Mouse (Mus musculus): ENCODE results near the gene Elf5. TPM values are rescaled to one million over a fixed set of nuclear protein-coding genes. Genes with fewer than 3 reads are reported as not detected.
A peak's percentile ranks its signal among the peaks of the same experiment; 100 is the strongest.

Elf5 gene
- total and polyA plus RNA-seq, 2 experiments: not detected

- Histone ChIP-seq H3K4me1 (ENCODE audit: control insufficient read depth, insufficient read depth, low read length) (peaks cover 6% of the 10 kb centered on the region), H3K9ac (ENCODE audit: low read depth, low read length) (no peak overlapping the region), H3K36me3 (ENCODE audit: control insufficient read depth, insufficient read depth, low read length) (peaks cover 30% of the 10 kb centered on the region), H3K4me3 (ENCODE audit: insufficient read depth, low read depth, low read length) (no peak overlapping the region), H3K27ac (replicated peaks; ENCODE audit: insufficient read depth, low read depth, low read length) (0 out of 2 replicates have a peak overlapping the region, but pooled peaks have one; percentile 19), H3K79me2 (ENCODE audit: control insufficient read depth, insufficient read depth, low read length) (no peaks in the 10 kb centered on the region), H3K27me3 (ENCODE audit: control insufficient read depth, insufficient read depth, low read length) (no peaks in the 10 kb centered on the region)
- no peak for TF ChIP-seq CTCF (IDR thresholded peaks at IDR 0.05; ENCODE audit: low read depth, low read length)
- no peak for TF ChIP-seq POLR2A (IDR thresholded peaks at IDR 0.05; ENCODE audit: extremely low read depth, insufficient read depth, low read length)
- 29% methylated on average over 8 of the region's 8 CpGs for WGBS
- peak; percentile 74 for DNase-seq (ENCODE audit: extremely low read depth, low read depth, low spot score)
Measured at GRCm38 (mm10) chr2:103450267-103450666, 38.8 kb downstream of the Elf5 start.

GRCm38 (mm10) chr2:103452550-103452949 is 41.1 kb downstream of the Elf5 start:
- peaks cover 50% of the 10 kb centered on the region for H3K36me3 ChIP-seq (ENCODE audit: control insufficient read depth, insufficient read depth, low read length)
- 44% methylated on average over 5 of the region's 5 CpGs for WGBS
- no peak overlapping the region for H3K9ac ChIP-seq (ENCODE audit: low read depth, low read length)
- DNase-seq (ENCODE audit: extremely low read depth, low read depth, low spot score): peak; percentile 44
- peaks cover 15% of the 10 kb centered on the region for H3K4me1 ChIP-seq (ENCODE audit: control insufficient read depth, insufficient read depth, low read length)
- H3K27me3 ChIP-seq (ENCODE audit: control insufficient read depth, insufficient read depth, low read length): no peaks in the 10 kb centered on the region
- H3K79me2 ChIP-seq (ENCODE audit: control insufficient read depth, insufficient read depth, low read length): no peaks in the 10 kb centered on the region
- no peak overlapping the region for H3K4me3 ChIP-seq (ENCODE audit: insufficient read depth, low read depth, low read length)
- H3K27ac ChIP-seq (replicated peaks; ENCODE audit: insufficient read depth, low read depth, low read length): no peak overlapping the region
- TF ChIP-seq POLR2A (IDR thresholded peaks at IDR 0.05; ENCODE audit: extremely low read depth, insufficient read depth, low read length) (no peak), CTCF (IDR thresholded peaks at IDR 0.05; ENCODE audit: low read depth, low read length) (no peak)

GRCm38 (mm10) chr2:103455748-103456147 is 44.3 kb downstream of the Elf5 start:
- peaks cover 19% of the 10 kb centered on the region for H3K4me1 ChIP-seq (ENCODE audit: control insufficient read depth, insufficient read depth, low read length)
- WGBS: 36% methylated on average over 7 of the region's 7 CpGs
- no peaks in the 10 kb centered on the region for H3K79me2 ChIP-seq (ENCODE audit: control insufficient read depth, insufficient read depth, low read length)
- peak; percentile 74 for DNase-seq (ENCODE audit: extremely low read depth, low read depth, low spot score)
- H3K27me3 ChIP-seq (ENCODE audit: control insufficient read depth, insufficient read depth, low read length): no peaks in the 10 kb centered on the region
- TF ChIP-seq CTCF (IDR thresholded peaks at IDR 0.05; ENCODE audit: low read depth, low read length) (no peak), POLR2A (IDR thresholded peaks at IDR 0.05; ENCODE audit: extremely low read depth, insufficient read depth, low read length) (no peak)
- H3K9ac ChIP-seq (ENCODE audit: low read depth, low read length): no peak overlapping the region; the same call in 1 of the 2 replicates
- no peak overlapping the region for H3K4me3 ChIP-seq (ENCODE audit: insufficient read depth, low read depth, low read length)
- peak overlapping the region; percentile 74 for H3K27ac ChIP-seq (replicated peaks; ENCODE audit: insufficient read depth, low read depth, low read length)
- H3K36me3 ChIP-seq (ENCODE audit: control insufficient read depth, insufficient read depth, low read length): peaks cover 80% of the 10 kb centered on the region

- H3K9ac ChIP-seq (ENCODE audit: low read depth, low read length): peak overlapping the region; percentile 29; the same call in 1 of the 2 replicates
- peak; percentile 49 for DNase-seq (ENCODE audit: extremely low read depth, low read depth, low spot score)
- H3K27ac ChIP-seq (replicated peaks; ENCODE audit: insufficient read depth, low read depth, low read length): peak overlapping the region; percentile 74
- H3K27me3 ChIP-seq (ENCODE audit: control insufficient read depth, insufficient read depth, low read length): no peaks in the 10 kb centered on the region
- no peaks in the 10 kb centered on the region for H3K79me2 ChIP-seq (ENCODE audit: control insufficient read depth, insufficient read depth, low read length)
- TF ChIP-seq POLR2A (IDR thresholded peaks at IDR 0.05; ENCODE audit: extremely low read depth, insufficient read depth, low read length): no peak
- peak; percentile 90 for TF ChIP-seq CTCF (IDR thresholded peaks at IDR 0.05; ENCODE audit: low read depth, low read length)
- H3K4me1 ChIP-seq (ENCODE audit: control insufficient read depth, insufficient read depth, low read length): peaks cover 20% of the 10 kb centered on the region
- no peak overlapping the region for H3K4me3 ChIP-seq (ENCODE audit: insufficient read depth, low read depth, low read length)
- 20% methylated on average over 10 of the region's 10 CpGs for WGBS
- peaks cover 86% of the 10 kb centered on the region for H3K36me3 ChIP-seq (ENCODE audit: control insufficient read depth, insufficient read depth, low read length)
Measured at GRCm38 (mm10) chr2:103456646-103457045, 45.2 kb downstream of the Elf5 start.

GRCm38 (mm10) chr2:103457048-103457447 is 45.6 kb downstream of the Elf5 start:
- 42% methylated on average over 5 of the region's 5 CpGs for WGBS
- no peaks in the 10 kb centered on the region for H3K79me2 ChIP-seq (ENCODE audit: control insufficient read depth, insufficient read depth, low read length)
- peak overlapping the region; percentile 12; the same call in 1 of the 2 replicates for H3K27ac ChIP-seq (replicated peaks; ENCODE audit: insufficient read depth, low read depth, low read length)
- no peaks in the 10 kb centered on the region for H3K27me3 ChIP-seq (ENCODE audit: control insufficient read depth, insufficient read depth, low read length)
- H3K36me3 ChIP-seq (ENCODE audit: control insufficient read depth, insufficient read depth, low read length): peaks cover 86% of the 10 kb centered on the region
- H3K4me3 ChIP-seq (ENCODE audit: insufficient read depth, low read depth, low read length): no peak overlapping the region
- H3K4me1 ChIP-seq (ENCODE audit: control insufficient read depth, insufficient read depth, low read length): peaks cover 22% of the 10 kb centered on the region
- TF ChIP-seq POLR2A (IDR thresholded peaks at IDR 0.05; ENCODE audit: extremely low read depth, insufficient read depth, low read length) (no peak), CTCF (IDR thresholded peaks at IDR 0.05; ENCODE audit: low read depth, low read length) (no peak)
- peak overlapping the region; percentile 4 for H3K9ac ChIP-seq (ENCODE audit: low read depth, low read length)
- DNase-seq (ENCODE audit: extremely low read depth, low read depth, low spot score): no peak

- no peak overlapping the region for H3K9ac ChIP-seq (ENCODE audit: low read depth, low read length)
- 30% methylated on average over 7 of the region's 7 CpGs for WGBS
- TF ChIP-seq CTCF (IDR thresholded peaks at IDR 0.05; ENCODE audit: low read depth, low read length): no peak
- TF ChIP-seq POLR2A (IDR thresholded peaks at IDR 0.05; ENCODE audit: extremely low read depth, insufficient read depth, low read length): no peak
- DNase-seq (ENCODE audit: extremely low read depth, low read depth, low spot score): peak; percentile 68
- no peaks in the 10 kb centered on the region for H3K79me2 ChIP-seq (ENCODE audit: control insufficient read depth, insufficient read depth, low read length)
- no peak overlapping the region for H3K27ac ChIP-seq (replicated peaks; ENCODE audit: insufficient read depth, low read depth, low read length)
- H3K27me3 ChIP-seq (ENCODE audit: control insufficient read depth, insufficient read depth, low read length): no peaks in the 10 kb centered on the region
- peaks cover 91% of the 10 kb centered on the region for H3K36me3 ChIP-seq (ENCODE audit: control insufficient read depth, insufficient read depth, low read length)
- no peak overlapping the region for H3K4me3 ChIP-seq (ENCODE audit: insufficient read depth, low read depth, low read length)
- peaks cover 24% of the 10 kb centered on the region for H3K4me1 ChIP-seq (ENCODE audit: control insufficient read depth, insufficient read depth, low read length)
Measured at GRCm38 (mm10) chr2:103457628-103458027, 46.1 kb downstream of the Elf5 start.

Measured in liver, adult 2 months (tissue).